In genomic region chr10:59919494-59920181, GRCm38 (mm10) we compare ENCODE assay signal across 8 mouse cellular contexts. TPM values are rescaled to one million over a fixed set of nuclear protein-coding genes. Genes with fewer than 3 reads are reported as not detected.
DNase-seq lines count a peak whose midpoint lies in the region; TF ChIP-seq lines count a peak whose summit lies in the region.

No protein-coding gene starts in this region.

- H3K4me1 ChIP-seq in small intestine, adult 2 months (ENCODE audit: control insufficient read depth, insufficient read depth, insufficient read length, low read length) = peaks cover 36% of the 10 kb centered on the region

- 12% methylated on average over 15 of the region's 15 CpGs for WGBS in small intestine, adult 2 months

- no peaks in the 10 kb centered on the region for H3K36me3 ChIP-seq in small intestine, adult 2 months (ENCODE audit: control insufficient read depth, insufficient read depth, low read length)

- TF ChIP-seq CTCF in small intestine, adult 2 months (IDR thresholded peaks at IDR 0.05; ENCODE audit: extremely low read depth, insufficient read length, insufficient replicate concordance, low read depth, low read length) = no peak

- no peak overlapping the region for H3K4me3 ChIP-seq in small intestine, adult 2 months (ENCODE audit: low read depth, low read length)

- H3K27me3 ChIP-seq in small intestine, adult 2 months (ENCODE audit: control insufficient read depth, insufficient read depth, low read length) = no peaks in the 10 kb centered on the region

- peak overlapping the region; percentile 90 for H3K27ac ChIP-seq in small intestine, adult 2 months (ENCODE audit: insufficient read depth, low read depth, low read length)

- TF ChIP-seq POLR2A in small intestine, adult 2 months (IDR thresholded peaks at IDR 0.05; ENCODE audit: low read depth, low read length) = no peak

- DNase-seq in embryo, embryonic 10 days (ENCODE audit: low spot score) = peak; percentile 48
- no peak for DNase-seq in embryo, embryonic 9.5 days (ENCODE audit: extremely low spot score)
- DNase-seq in ES-CJ7 (ENCODE audit: low read depth, low spot score) = peak; percentile 79
- peak; percentile 72 to 78 for DNase-seq in heart, adult 9 months (ENCODE audit: low spot score in 2 of 2)
- DNase-seq in kidney, postnatal 25 days = peak; percentile 53 to 83
- DNase-seq in left cerebral cortex, adult 9 months (ENCODE audit: low spot score in 2 of 2) = no peak
- DNase-seq in left cerebral cortex, adult 18-20 months (ENCODE audit: low spot score in 2 of 2) = no peak

RNA-seq across cellular contexts. Expression of gene Ddit4, which starts 32.0 kb away (rescaled TPM):
- 21.5 and 35.0 TPM in 2 replicates for polyA plus RNA-seq in small intestine, adult 2 months (2012; rRNA removed)
- total RNA-seq in left cerebral cortex, adult 18-20 months (2021) = 10 to 100 TPM; 35.8 to 41.3 TPM

RNA-seq across cellular contexts. Expression of gene Dnajb12, which starts 40.3 kb away (rescaled TPM):
- 43.1 and 86.2 TPM in 2 replicates for polyA plus RNA-seq in small intestine, adult 2 months (2012; rRNA removed)
- total RNA-seq in left cerebral cortex, adult 18-20 months (2021) = 10 to 100 TPM; 47.3 to 49.6 TPM

Comparison
In these comparisons a context has a peak if more than half of its experiments do, and no peak if none do; other contexts are left out.
1. DNase-seq: peak in embryo, embryonic 10 days (single experiment), ES-CJ7 (single experiment), heart, adult 9 months (2 of 2) and kidney, postnatal 25 days (2 of 2); none in embryo, embryonic 9.5 days (single experiment), left cerebral cortex, adult 9 months (0 of 2) and left cerebral cortex, adult 18-20 months (0 of 2).